In the genomic region with DNA sequence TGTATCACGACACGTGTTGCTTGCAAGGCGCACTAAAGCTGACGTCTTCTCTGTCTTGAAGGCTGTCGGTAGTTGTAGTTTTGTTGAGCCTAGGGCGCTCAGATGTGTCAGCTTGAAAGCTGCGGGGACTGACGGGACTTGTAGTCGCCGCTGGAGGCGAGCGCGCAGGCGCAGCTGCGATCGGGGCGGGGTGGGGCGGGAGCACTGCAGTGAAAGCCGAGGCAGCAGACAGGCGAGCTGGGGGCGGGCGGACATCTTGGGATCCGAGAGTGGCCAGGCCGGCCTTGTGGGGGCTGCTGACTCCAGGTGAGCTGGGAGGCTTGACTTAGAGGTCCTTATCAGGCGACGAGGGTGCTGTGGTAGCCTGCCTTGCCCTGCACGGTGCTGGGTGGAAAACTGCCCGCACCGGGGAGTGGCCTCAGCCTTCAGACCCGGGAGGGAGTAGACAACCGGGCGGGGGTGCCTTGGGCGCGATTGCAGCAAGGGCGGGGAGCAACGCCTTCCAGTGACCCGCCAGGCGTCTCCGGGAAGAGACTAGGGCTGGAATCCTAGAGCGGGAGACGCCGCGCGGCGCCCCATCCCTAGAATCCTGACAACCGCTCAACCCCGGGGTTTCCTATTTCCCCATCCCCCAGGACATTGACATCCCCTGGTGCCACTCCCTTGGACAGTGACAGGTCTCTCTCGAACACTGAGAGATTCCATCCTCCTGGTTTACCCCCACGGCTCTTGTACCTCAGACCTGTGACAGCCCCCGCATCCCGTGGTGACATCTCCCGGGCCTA, we compare ENCODE assay signal across 8 mouse cellular contexts. TPM values are rescaled to one million over a fixed set of nuclear protein-coding genes. Genes with fewer than 3 reads are reported as not detected.
DNase-seq lines count a peak whose midpoint lies in the region; ATAC-seq lines count a peak whose summit lies in the region.

TSS of gene Ap2m1 (plus strand) at position 183 of the 785 bp plus-strand sequence.

- H3K4me3 ChIP-seq in forebrain, embryonic 14.5 days (ENCODE audit: low read depth, low read length): peak within 1 kb of the TSS; percentile 86
- peak within 1 kb of the TSS; percentile 93 for H3K4me3 ChIP-seq in neural tube, embryonic 15.5 days (replicated peaks)

- peaks cover 21% of the 10 kb centered on the region for H3K4me1 ChIP-seq in forebrain, embryonic 14.5 days (ENCODE audit: control insufficient read depth, insufficient read depth, low read length)
- peaks cover 31% of the 10 kb centered on the region for H3K4me1 ChIP-seq in neural tube, embryonic 15.5 days

- H3K36me3 ChIP-seq in forebrain, embryonic 14.5 days (ENCODE audit: control insufficient read depth, insufficient read depth, low read length): peaks cover 57% of the 10 kb centered on the region
- peaks cover 55% of the 10 kb centered on the region for H3K36me3 ChIP-seq in neural tube, embryonic 15.5 days

- DNase-seq in ES-CJ7 (ENCODE audit: low read depth, low spot score): peak; percentile 100
- DNase-seq in cerebellum, adult 11 months: peak; percentile 90
- DNase-seq in forebrain, embryonic 14.5 days (ENCODE audit: low spot score): peak; percentile 100
- peak; percentile 93 for DNase-seq in heart, postnatal 14 days
- peak; percentile 96 for DNase-seq in layer of hippocampus, adult 11-12 months (ENCODE audit: low spot score)
- DNase-seq in lung, adult 18-20 months: peak; percentile 97 to 98
- DNase-seq in testis, postnatal 14 days (ENCODE audit: low spot score): peak; percentile 97

- intact Hi-C loops in heart, postnatal 14 days (cut with DNase I): loop anchor here (5.0 kb wide), 1 partner anchor 33 kb away; no protein-coding TSS in a partner anchor

- H3K9me3 ChIP-seq in forebrain, embryonic 14.5 days (replicated peaks; ENCODE audit: control insufficient read depth, low read length): no peaks in the 10 kb centered on the region
- no peaks in the 10 kb centered on the region for H3K9me3 ChIP-seq in neural tube, embryonic 15.5 days (replicated peaks)

- no peaks in the 10 kb centered on the region for H3K27me3 ChIP-seq in forebrain, embryonic 14.5 days (replicated peaks; ENCODE audit: control insufficient read depth, insufficient read depth, low read length)
- H3K27me3 ChIP-seq in neural tube, embryonic 15.5 days (replicated peaks): no peaks in the 10 kb centered on the region

- peak within 1 kb of the TSS; percentile 66 for H3K27ac ChIP-seq in forebrain, embryonic 14.5 days (ENCODE audit: low read depth, low read length)
- H3K27ac ChIP-seq in neural tube, embryonic 15.5 days (replicated peaks): peak within 1 kb of the TSS; percentile 89

- peak within 1 kb of the TSS; percentile 98 for H3K9ac ChIP-seq in forebrain, embryonic 14.5 days (ENCODE audit: low read length)
- H3K9ac ChIP-seq in neural tube, embryonic 15.5 days (replicated peaks): peak within 1 kb of the TSS; percentile 99

- peak within 1 kb of the TSS; percentile 91 for H3K4me2 ChIP-seq in forebrain, embryonic 14.5 days (ENCODE audit: low read length)
- peak within 1 kb of the TSS; percentile 82 for H3K4me2 ChIP-seq in neural tube, embryonic 15.5 days

- WGBS in forebrain, embryonic 14.5 days: under 1% methylated on average over 52 of the region's 52 CpGs
- under 1% methylated on average over 52 of the region's 52 CpGs for WGBS in neural tube, embryonic 15.5 days

- peak; percentile 98 for ATAC-seq in forebrain, embryonic 14.5 days
- ATAC-seq in neural tube, embryonic 15.5 days (ENCODE audit: low FRiP score): peak; percentile 97

RNA-seq across cellular contexts. Expression of gene Ap2m1, which starts in this region (rescaled TPM):
- 1,206 and 1,335 TPM in 2 replicates for polyA plus RNA-seq in forebrain, embryonic 14.5 days (2014; fragmentation: Nextera tagmentation; extraction: Ambion mirVana)
- 100 to 1,000 TPM; 218 to 220 TPM for total RNA-seq in heart, postnatal 14 days (2021)
- polyA plus RNA-seq in neural tube, embryonic 15.5 days (2015; fragmentation: Nextera tagmentation; extraction: Ambion mirVana): 1,083 and 1,151 TPM in 2 replicates

Comparison
In these comparisons a context has a peak if more than half of its experiments do, and no peak if none do; other contexts are left out.
1. Peak in every context shown above with its lines: DNase-seq, ATAC-seq, H3K4me3 ChIP-seq and H3K27ac ChIP-seq.